Mouse (Mus musculus): ENCODE measurements at regions not wholly inside any gene's neighbourhood (a gene's known extent, or its start where the extent isn't known, plus 50 kb on each side); places are given as distances from the start of the nearest gene placed in this dataset.

GRCm38 (mm10) chr13:56350705-56351400 lies 54.5 kb upstream of the Cxcl14 start:
- Histone ChIP-seq H3K9ac (ENCODE audit: low read length) (no peak overlapping the region), H3K27me3 (ENCODE audit: control insufficient read depth, insufficient read depth, low read length) (no peaks in the 10 kb centered on the region), H3K27ac (replicated peaks) (peak overlapping the region; percentile 25; the same call in 1 of the 2 replicates), H3K4me3 (ENCODE audit: low read depth, low read length) (no peak overlapping the region), H3K9me3 (ENCODE audit: control insufficient read depth, low read length) (no peaks in the 10 kb centered on the region), H3K4me1 (replicated peaks; ENCODE audit: control insufficient read depth, insufficient read depth) (no peaks in the 10 kb centered on the region), H3K4me2 (replicated peaks; ENCODE audit: low read depth) (no peak overlapping the region), H3K36me3 (ENCODE audit: control insufficient read depth, insufficient read depth, low read length) (no peaks in the 10 kb centered on the region)
- TF ChIP-seq EP300 (optimal IDR thresholded peaks at IDR 0.05) (no peak), CTCF (IDR thresholded peaks at IDR 0.05; ENCODE audit: low read depth) (no peak)
- ATAC-seq (ENCODE audit: low FRiP score, low TSS enrichment) (no peak), DNase-seq (ENCODE audit: low spot score) (no peak)
- WGBS: 52% methylated on average over 14 of the region's 14 CpGs

- DNase-seq (ENCODE audit: low spot score): no peak
- peak overlapping the region; percentile 49; the same call in 1 of the 2 replicates for H3K27ac ChIP-seq (replicated peaks)
- H3K4me1 ChIP-seq (replicated peaks; ENCODE audit: control insufficient read depth, insufficient read depth): no peaks in the 10 kb centered on the region
Observed at GRCm38 (mm10) chr13:56351401-56351735, 55.0 kb upstream of the Cxcl14 start.

GRCm38 (mm10) chr13:56352436-56352835 lies 56.1 kb upstream of the Cxcl14 start:
- TF ChIP-seq EP300 (optimal IDR thresholded peaks at IDR 0.05) (no peak), CTCF (IDR thresholded peaks at IDR 0.05; ENCODE audit: low read depth) (no peak)
- Histone ChIP-seq H3K9me3 (ENCODE audit: control insufficient read depth, low read length) (no peaks in the 10 kb centered on the region), H3K9ac (ENCODE audit: low read length) (no peak overlapping the region), H3K36me3 (ENCODE audit: control insufficient read depth, insufficient read depth, low read length) (no peaks in the 10 kb centered on the region), H3K27me3 (ENCODE audit: control insufficient read depth, insufficient read depth, low read length) (no peaks in the 10 kb centered on the region), H3K4me2 (replicated peaks; ENCODE audit: low read depth) (no peak overlapping the region), H3K4me3 (ENCODE audit: low read depth, low read length) (no peak overlapping the region), H3K4me1 (replicated peaks; ENCODE audit: control insufficient read depth, insufficient read depth) (no peaks in the 10 kb centered on the region; the same call in 1 of the 2 replicates), H3K27ac (replicated peaks) (no peak overlapping the region)
- no peak for DNase-seq (ENCODE audit: low spot score)
- ATAC-seq (ENCODE audit: low FRiP score, low TSS enrichment): no peak
- 85% methylated on average over 6 of the region's 6 CpGs for WGBS

More at GRCm38 (mm10) chr13:56351401-56351735, 55.0 kb upstream of the Cxcl14 start:
- 36% methylated on average over 5 of the region's 5 CpGs for whole genome bisulfite sequencing
- no peaks in the 10 kb centered on the region for H3K36me3 ChIP-seq (ENCODE audit: control insufficient read depth, insufficient read depth, low read length)
- no peaks in the 10 kb centered on the region for H3K9me3 ChIP-seq (ENCODE audit: control insufficient read depth, low read length)
- no peaks in the 10 kb centered on the region for H3K27me3 ChIP-seq (ENCODE audit: control insufficient read depth, insufficient read depth, low read length)
- H3K4me3 ChIP-seq (ENCODE audit: low read depth, low read length): no peak overlapping the region
- H3K9ac ChIP-seq (ENCODE audit: low read length): no peak overlapping the region
- no peak for ATAC-seq (ENCODE audit: low FRiP score, low TSS enrichment)
- H3K4me2 ChIP-seq (replicated peaks; ENCODE audit: low read depth): no peak overlapping the region
- TF ChIP-seq CTCF (IDR thresholded peaks at IDR 0.05; ENCODE audit: low read depth) (no peak), EP300 (optimal IDR thresholded peaks at IDR 0.05) (no peak)

- H3K36me3 ChIP-seq (ENCODE audit: control insufficient read depth, insufficient read depth, low read length): no peaks in the 10 kb centered on the region
- ATAC-seq (ENCODE audit: low FRiP score, low TSS enrichment) (no peak; the same call in 1 of the 2 replicates), DNase-seq (ENCODE audit: low spot score) (no peak)
- WGBS: 88% methylated on average over 12 of the region's 12 CpGs
- no peaks in the 10 kb centered on the region for H3K9me3 ChIP-seq (ENCODE audit: control insufficient read depth, low read length)
- no peak overlapping the region for H3K27ac ChIP-seq (replicated peaks)
- H3K27me3 ChIP-seq (ENCODE audit: control insufficient read depth, insufficient read depth, low read length): no peaks in the 10 kb centered on the region
- H3K9ac ChIP-seq (ENCODE audit: low read length): no peak overlapping the region
- no peak overlapping the region for H3K4me3 ChIP-seq (ENCODE audit: low read depth, low read length)
- TF ChIP-seq CTCF (IDR thresholded peaks at IDR 0.05; ENCODE audit: low read depth) (no peak), EP300 (optimal IDR thresholded peaks at IDR 0.05) (no peak)
- H3K4me2 ChIP-seq (replicated peaks; ENCODE audit: low read depth): no peak overlapping the region
- no peaks in the 10 kb centered on the region; the same call in 1 of the 2 replicates for H3K4me1 ChIP-seq (replicated peaks; ENCODE audit: control insufficient read depth, insufficient read depth)
Observed at GRCm38 (mm10) chr13:56352839-56353605, 56.7 kb upstream of the Cxcl14 start.

GRCm38 (mm10) chr13:56353921-56354320 lies 57.6 kb upstream of the Cxcl14 start:
- Histone ChIP-seq H3K9me3 (ENCODE audit: control insufficient read depth, low read length) (no peaks in the 10 kb centered on the region), H3K9ac (ENCODE audit: low read length) (no peak overlapping the region), H3K27me3 (ENCODE audit: control insufficient read depth, insufficient read depth, low read length) (no peaks in the 10 kb centered on the region), H3K4me2 (replicated peaks; ENCODE audit: low read depth) (no peak overlapping the region), H3K27ac (replicated peaks) (no peak overlapping the region), H3K4me3 (ENCODE audit: low read depth, low read length) (no peak overlapping the region), H3K4me1 (replicated peaks; ENCODE audit: control insufficient read depth, insufficient read depth) (no peaks in the 10 kb centered on the region; the same call in 1 of the 2 replicates), H3K36me3 (ENCODE audit: control insufficient read depth, insufficient read depth, low read length) (no peaks in the 10 kb centered on the region)
- no peak for ATAC-seq (ENCODE audit: low FRiP score, low TSS enrichment)
- TF ChIP-seq CTCF (IDR thresholded peaks at IDR 0.05; ENCODE audit: low read depth) (no peak), EP300 (optimal IDR thresholded peaks at IDR 0.05) (no peak)
- WGBS: 89% methylated on average over 11 of the region's 11 CpGs
- no peak for DNase-seq (ENCODE audit: low spot score)

GRCm38 (mm10) chr13:56354630-56355029 lies 58.3 kb upstream of the Cxcl14 start:
- ATAC-seq (ENCODE audit: low FRiP score, low TSS enrichment) (no peak), DNase-seq (ENCODE audit: low spot score) (no peak)
- 65% methylated on average over 1 of the region's 1 CpGs for WGBS
- Histone ChIP-seq H3K4me1 (replicated peaks; ENCODE audit: control insufficient read depth, insufficient read depth) (no peaks in the 10 kb centered on the region; the same call in 1 of the 2 replicates), H3K36me3 (ENCODE audit: control insufficient read depth, insufficient read depth, low read length) (no peaks in the 10 kb centered on the region), H3K4me2 (replicated peaks; ENCODE audit: low read depth) (no peak overlapping the region), H3K9ac (ENCODE audit: low read length) (no peak overlapping the region), H3K4me3 (ENCODE audit: low read depth, low read length) (no peak overlapping the region), H3K9me3 (ENCODE audit: control insufficient read depth, low read length) (no peaks in the 10 kb centered on the region), H3K27me3 (ENCODE audit: control insufficient read depth, insufficient read depth, low read length) (no peaks in the 10 kb centered on the region), H3K27ac (replicated peaks) (no peak overlapping the region)
- TF ChIP-seq EP300 (optimal IDR thresholded peaks at IDR 0.05): no peak
- TF ChIP-seq CTCF (IDR thresholded peaks at IDR 0.05; ENCODE audit: low read depth): no peak
